Mouse (Mus musculus) heart, adult 8-10 months (tissue): ENCODE measurements at regions not wholly inside any gene's neighbourhood (a gene's known extent, or its start where the extent isn't known, plus 50 kb on each side); places are given as distances from the start of the nearest gene placed in this dataset. TPM values are rescaled to one million over a fixed set of nuclear protein-coding genes. Genes with fewer than 3 reads are reported as not detected.

Experiments used
- DNase-seq: peaks from one replicate; pipeline ENCODE4 v3.0.0; 2022; ENCODE audit warnings: low spot score
- microRNA-seq: library from miRNA; unstranded; fragments of <30 nt; microRNA quantifications from one replicate; pipeline ENCODE4 v1.2.0, GENCODE M21; 2022

GRCm38 (mm10) chr12:35246226-35247014 is 199.4 kb downstream of the Snx13 start:
- DNase-seq: no peak

- no peak for DNase-seq
Measured at GRCm38 (mm10) chr12:35232322-35232673, 185.3 kb downstream of the Snx13 start.

GRCm38 (mm10) chr12:35231414-35232321 is 184.7 kb downstream of the Snx13 start:
- no peak for DNase-seq

- DNase-seq: no peak
Measured at GRCm38 (mm10) chr12:35220429-35220828, 173.4 kb downstream of the Snx13 start.

- DNase-seq: no peak
Measured at GRCm38 (mm10) chr12:35220002-35220401, 173.0 kb downstream of the Snx13 start.

- peak; percentile 6 for DNase-seq
Measured at GRCm38 (mm10) chr12:35216725-35217124, 169.7 kb downstream of the Snx13 start.

- DNase-seq: no peak
Measured at GRCm38 (mm10) chr12:35209399-35209798, 162.4 kb downstream of the Snx13 start.

GRCm38 (mm10) chr12:35207605-35208004 is 160.6 kb downstream of the Snx13 start:
- DNase-seq: no peak

GRCm38 (mm10) chr12:35203398-35203797 is 156.4 kb downstream of the Snx13 start:
- no peak for DNase-seq

GRCm38 (mm10) chr12:35200110-35200509 is 153.1 kb downstream of the Snx13 start:
- DNase-seq: no peak

Small RNAs in the stretch of these regions (microRNA-seq; reads per million reads assigned to microRNA genes)
- not detected for gene Gm44396
